Mouse (Mus musculus) layer of hippocampus, postnatal 36 days (tissue): ENCODE results near the gene B4galt3. TPM values are rescaled to one million over a fixed set of nuclear protein-coding genes. Genes with fewer than 3 reads are reported as not detected.
A peak's percentile ranks its signal among the peaks of the same experiment; 100 is the strongest.
"Not testable (repeated sequence)": the region's sequence is repeated elsewhere in the genome, so short reads cannot be mapped to it uniquely, and the experiment has no call there.

ENCODE experiments used
- DNase-seq, 2 experiments: peaks; one replicate each; pipeline ENCODE4 v3.0.0; 2022
- total RNA-seq, 2 experiments: library from RNA; stranded (reverse); gene quantifications; 2 replicates each; pipeline ENCODE4 v1.2.3; 2021

B4galt3 gene
- total RNA-seq, 2 experiments from 2014 or later = 68.5 to 76.8 TPM

- DNase-seq = no peak
Measured at GRCm38 (mm10) chr1:171285096-171285892, 15.2 kb downstream of the B4galt3 start.

DNA sequence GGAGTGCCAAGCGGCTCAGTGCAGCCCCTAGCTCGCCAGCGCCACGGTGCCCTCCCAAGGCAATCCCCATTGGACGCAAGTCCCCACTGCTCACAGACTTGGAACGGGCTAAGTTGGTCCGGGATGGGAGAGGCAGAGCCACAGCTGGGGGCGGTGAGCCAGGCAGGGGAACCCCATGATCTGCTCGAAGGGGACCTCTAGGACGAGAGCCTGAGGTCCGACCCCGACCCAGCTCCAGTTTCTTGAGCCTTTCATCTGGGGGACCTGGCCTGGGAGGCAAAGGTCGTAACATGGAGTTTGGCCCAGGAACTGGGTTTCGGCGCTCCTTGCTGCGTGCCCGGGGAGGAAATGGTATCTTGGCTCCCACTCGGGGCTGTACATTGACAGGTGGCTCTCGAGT, 16.4 kb downstream of the B4galt3 start:
- DNase-seq = no peak

DNA sequence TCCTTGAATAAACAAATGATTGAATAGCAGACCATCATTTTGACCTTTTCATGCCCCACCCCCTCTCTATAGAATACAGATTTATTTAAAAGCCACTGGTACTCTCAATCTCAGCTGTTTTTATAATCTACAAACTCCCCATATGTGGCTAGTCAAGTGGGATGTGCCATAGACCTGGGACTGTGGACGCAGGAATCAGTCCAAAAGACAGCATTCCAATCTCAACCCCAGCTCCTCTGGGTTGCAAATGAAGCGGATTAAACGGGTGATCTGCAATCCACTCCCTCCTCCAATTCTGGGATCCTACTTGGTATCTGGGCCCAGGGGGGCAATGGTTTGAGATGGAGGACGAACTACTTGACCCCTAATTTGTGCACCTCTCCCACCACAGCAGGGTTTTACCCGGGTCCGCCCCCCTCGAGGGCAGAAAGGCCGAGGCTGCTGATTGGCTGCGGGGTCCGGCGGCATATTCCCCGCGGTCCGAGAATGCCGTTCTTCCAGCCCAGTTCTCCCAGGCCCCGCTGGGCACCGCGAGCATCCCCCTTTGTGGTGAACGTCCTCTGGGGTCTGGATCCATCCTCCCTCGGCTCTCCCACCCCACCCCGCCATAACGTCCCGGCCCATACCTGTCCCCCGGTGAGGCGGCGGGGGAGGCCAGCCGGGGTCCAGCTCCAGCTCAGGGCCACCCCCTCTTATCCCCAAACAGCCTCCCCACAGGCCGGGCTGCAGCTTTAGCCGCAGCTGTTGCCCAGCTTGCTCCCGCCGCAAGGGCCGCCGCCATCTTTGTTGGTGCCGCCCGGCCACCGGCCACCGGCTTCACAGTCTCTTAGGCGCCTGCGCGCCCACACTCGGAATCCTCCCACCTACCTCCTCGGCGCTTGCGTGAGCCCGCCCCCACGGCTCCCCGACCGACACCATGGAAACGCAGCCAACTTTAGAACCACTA, 17.3 kb downstream of the B4galt3 start, which contains the start of gene Usp21:
TSS of gene Usp21 (minus strand) at position 856 of the 946 bp plus-strand sequence.
- DNase-seq = peak; percentile 94

GRCm38 (mm10) chr1:171288328-171288727, 18.2 kb downstream of the B4galt3 start:
- DNase-seq = no peak

DNA sequence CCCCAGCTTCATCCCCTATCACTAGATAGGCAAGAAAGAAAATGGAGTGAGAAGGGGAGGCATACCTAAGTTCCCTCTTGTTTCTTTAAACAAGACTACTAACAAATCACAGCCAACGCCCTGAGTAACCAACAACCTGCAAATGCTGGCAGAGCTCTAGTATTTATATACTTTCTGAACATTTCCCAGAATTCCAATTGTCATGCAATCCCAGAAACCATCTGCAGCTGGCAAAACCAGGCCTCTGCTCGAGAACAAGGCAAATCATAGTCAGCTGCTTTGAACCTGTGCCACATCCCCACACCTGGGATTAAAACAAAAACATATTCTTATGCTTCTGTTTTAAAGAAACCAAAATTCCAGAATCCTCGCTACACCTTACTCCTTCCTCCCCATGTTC, 23.2 kb downstream of the B4galt3 start:
- DNase-seq = no peak

GRCm38 (mm10) chr1:171293906-171294297, 23.8 kb downstream of the B4galt3 start:
- no peak for DNase-seq

- DNase-seq = peak; percentile 86 to 87
Measured at GRCm38 (mm10) chr1:171294298-171295062, 24.4 kb downstream of the B4galt3 start, which contains the start of gene Ufc1. Ufc1 (minus strand) TSS chr1:171295024.

DNA sequence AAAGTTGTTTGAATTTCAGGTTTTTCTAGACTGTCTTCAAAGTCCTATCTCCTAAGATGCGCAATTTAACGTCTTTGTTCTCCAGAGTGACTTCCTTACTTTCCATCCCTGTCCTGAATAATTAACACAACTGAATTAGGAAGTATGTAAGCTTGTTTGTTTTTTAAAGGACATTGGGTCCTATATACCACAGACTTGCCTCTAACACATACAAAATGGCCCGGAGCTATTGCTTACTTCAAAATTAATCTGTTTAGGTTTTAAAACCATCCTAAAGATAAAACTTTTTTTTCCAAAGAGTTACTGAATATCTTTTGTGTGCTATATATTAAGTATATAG, 24.9 kb downstream of the B4galt3 start:
- no peak for DNase-seq

- DNase-seq = no peak
Measured at GRCm38 (mm10) chr1:171298226-171298625, 28.1 kb downstream of the B4galt3 start.

- not testable (repeated sequence) for DNase-seq
Measured at GRCm38 (mm10) chr1:171306157-171306556, 36.0 kb downstream of the B4galt3 start.

GRCm38 (mm10) chr1:171309321-171309720, 39.2 kb downstream of the B4galt3 start:
- DNase-seq = no peak

GRCm38 (mm10) chr1:171319748-171320147, 49.6 kb downstream of the B4galt3 start:
- DNase-seq = no peak

GRCm38 (mm10) chr1:171320151-171320550, 50.0 kb downstream of the B4galt3 start:
- DNase-seq = no peak

DNA sequence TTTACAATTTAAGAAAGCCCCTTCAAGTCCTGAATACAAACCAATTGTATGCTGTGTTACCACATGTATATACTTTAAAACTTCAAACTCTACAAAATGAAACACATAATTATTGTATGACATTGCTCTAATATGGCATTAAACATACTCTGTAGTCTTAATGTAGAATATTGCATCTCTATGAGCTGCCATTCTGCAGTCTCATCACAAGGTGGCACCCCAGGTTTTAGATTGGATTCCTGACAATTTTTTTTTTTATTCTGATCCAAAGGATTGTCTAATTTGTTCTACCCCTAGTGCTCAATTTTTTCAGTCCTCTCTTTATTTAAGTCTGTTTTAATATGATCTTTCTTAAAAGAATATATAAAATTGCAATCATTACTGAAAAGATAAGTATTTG, 51.3 kb downstream of the B4galt3 start:
- no peak for DNase-seq

GRCm38 (mm10) chr1:171322012-171322411, 51.9 kb downstream of the B4galt3 start:
- DNase-seq = no peak

DNA sequence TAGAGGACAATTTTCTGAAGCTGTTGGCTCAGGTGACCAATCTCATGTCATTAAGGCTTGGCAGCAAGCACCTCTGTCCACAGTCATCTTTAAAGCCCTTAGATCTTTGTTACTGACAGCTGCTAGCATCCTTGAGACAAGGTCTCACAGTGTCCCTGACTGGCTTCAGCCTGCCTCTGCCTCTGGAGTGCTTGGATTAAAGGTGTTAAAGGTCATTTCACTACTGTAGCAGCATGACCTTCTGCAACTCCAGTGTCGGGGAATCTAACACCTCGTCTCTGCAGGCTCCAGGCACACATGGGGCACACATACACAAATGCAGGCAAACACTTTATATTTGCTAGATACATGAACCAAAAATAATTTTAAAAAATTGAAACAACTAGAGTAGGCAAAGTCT, 55.4 kb downstream of the B4galt3 start:
- no peak for DNase-seq

Other genes with a start within 250 kb of the B4galt3 start
- 10 to 100 TPM in 1 of 2 experiments, 1 to 10 TPM in 1; 9.7 to 10.4 TPM for gene Fcgr3, start 205.4 kb upstream of the B4galt3 start, total RNA-seq
- 1 to 10 TPM in 1 of 2 experiments, under 1 TPM in 1; 0.92 to 1.8 TPM for gene Cfap126, start 156.4 kb upstream of the B4galt3 start, total RNA-seq
- 100 to 1,000 TPM; 191 to 202 TPM for gene Sdhc, start 119.7 kb upstream of the B4galt3 start, total RNA-seq
- gene Mpz, start 119.6 kb upstream of the B4galt3 start, total RNA-seq = not detected
- 10 to 100 TPM; 39.4 to 42.3 TPM for gene Pcp4l1, start 74.1 kb upstream of the B4galt3 start, total RNA-seq
- under 1 TPM; 0.20 to 0.25 TPM for gene Nr1i3, start 56.4 kb upstream of the B4galt3 start, total RNA-seq
- 10 to 100 TPM; 72.4 to 80.2 TPM for gene Tomm40l, start 47.8 kb upstream of the B4galt3 start, total RNA-seq
- gene Apoa2, start 45.3 kb upstream of the B4galt3 start, total RNA-seq = 1 to 10 TPM in 1 of 2 experiments, not detected in 1; 1.2 TPM
- 10 to 100 TPM; 13.5 to 15.2 TPM for gene Fcer1g, start 36.0 kb upstream of the B4galt3 start, total RNA-seq
- 10 to 100 TPM; 15.1 to 15.5 TPM for gene Adamts4, start 19.9 kb upstream of the B4galt3 start, total RNA-seq
- 100 to 1,000 TPM; 275 to 286 TPM for gene Ndufs2, start 18.9 kb upstream of the B4galt3 start, total RNA-seq
- gene Ppox, start 10.9 kb downstream of the B4galt3 start, total RNA-seq = 10 to 100 TPM; 28.0 to 31.4 TPM
- gene Usp21, start 17.7 kb downstream of the B4galt3 start, total RNA-seq = 10 to 100 TPM; 66.9 to 70.5 TPM
- gene Ufc1, start 24.7 kb downstream of the B4galt3 start, total RNA-seq = 100 to 1,000 TPM; 101 to 112 TPM
- gene Dedd, start 58.8 kb downstream of the B4galt3 start, total RNA-seq = 10 to 100 TPM; 36.5 to 41.3 TPM
- gene Nit1, start 75.3 kb downstream of the B4galt3 start, total RNA-seq = 10 to 100 TPM; 45.9 to 49.5 TPM
- gene Pfdn2, start 75.3 kb downstream of the B4galt3 start, total RNA-seq = 100 to 1,000 TPM; 160 to 166 TPM
- gene Klhdc9, start 90.5 kb downstream of the B4galt3 start, total RNA-seq = 1 to 10 TPM; 4.1 to 4.7 TPM
- 1 to 10 TPM; 3.6 to 4.7 TPM for gene Nectin4, start 99.8 kb downstream of the B4galt3 start, total RNA-seq
- 1 to 10 TPM; 2.0 to 2.1 TPM for gene Arhgap30, start 118.6 kb downstream of the B4galt3 start, total RNA-seq
- 100 to 1,000 TPM; 114 to 132 TPM for gene Usf1, start 141.0 kb downstream of the B4galt3 start, total RNA-seq
- gene Tstd1, start 148.5 kb downstream of the B4galt3 start, total RNA-seq = 1 to 10 TPM; 4.1 to 5.9 TPM
- gene F11r, start 167.2 kb downstream of the B4galt3 start, total RNA-seq = 1 to 10 TPM; 5.0 to 6.6 TPM
- gene Alyref2, start 233.2 kb downstream of the B4galt3 start, total RNA-seq = 1 to 10 TPM; 6.8 to 7.1 TPM